Mouse (Mus musculus): ENCODE results near the gene Ddx41. TPM values are rescaled to one million over a fixed set of nuclear protein-coding genes. Genes with fewer than 3 reads are reported as not detected.

Gene Ddx41
- polyA plus RNA-seq, 1 experiment from 2014 or later: 89.1 TPM

DNA sequence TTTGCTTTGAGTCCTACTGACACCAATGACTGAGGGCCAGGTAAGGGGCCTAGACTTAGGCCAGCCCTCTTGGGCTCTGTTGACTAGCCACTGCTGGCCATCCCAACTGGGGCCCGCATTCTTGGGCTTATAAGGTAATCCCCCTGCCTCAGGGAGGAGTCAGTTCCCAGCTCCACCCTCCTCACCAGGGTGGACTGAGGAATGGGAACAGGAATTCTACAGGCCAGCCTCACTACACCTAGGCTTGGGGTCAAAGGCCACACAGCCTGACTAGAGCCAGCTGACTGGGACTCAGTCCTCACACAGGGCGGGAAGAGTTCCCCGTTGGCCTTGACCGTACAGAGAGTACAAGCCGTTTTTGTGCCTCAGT, 25.0 kb downstream of the Ddx41 start:
- 31% methylated on average over 5 of the region's 5 CpGs for whole genome bisulfite sequencing
- Histone ChIP-seq H3K27me3 (ENCODE audit: insufficient read depth, low read length) (no peaks in the 10 kb centered on the region), H3K4me2 (replicated peaks; ENCODE audit: low read depth, low read length) (peak overlapping the region; percentile 84), H3K9me3 (ENCODE audit: low read length) (no peaks in the 10 kb centered on the region), H3K4me1 (ENCODE audit: insufficient read depth, low read length) (peaks cover 25% of the 10 kb centered on the region), H3K9ac (replicated peaks; ENCODE audit: low read length) (peak overlapping the region; percentile 94), H3K27ac (ENCODE audit: low read length) (peak overlapping the region; percentile 96), H3K4me3 (ENCODE audit: low read length) (peak overlapping the region; percentile 87), H3K36me3 (ENCODE audit: insufficient read depth, low read length) (peaks cover 26% of the 10 kb centered on the region)
- peak; percentile 5 for ATAC-seq (ENCODE audit: low FRiP score, low TSS enrichment)

GRCm38 (mm10) chr13:55510668-55511491, 25.6 kb downstream of the Ddx41 start:
- no peaks in the 10 kb centered on the region for H3K27me3 ChIP-seq (ENCODE audit: insufficient read depth, low read length)
- WGBS: 13% methylated on average over 6 of the region's 6 CpGs

DNA sequence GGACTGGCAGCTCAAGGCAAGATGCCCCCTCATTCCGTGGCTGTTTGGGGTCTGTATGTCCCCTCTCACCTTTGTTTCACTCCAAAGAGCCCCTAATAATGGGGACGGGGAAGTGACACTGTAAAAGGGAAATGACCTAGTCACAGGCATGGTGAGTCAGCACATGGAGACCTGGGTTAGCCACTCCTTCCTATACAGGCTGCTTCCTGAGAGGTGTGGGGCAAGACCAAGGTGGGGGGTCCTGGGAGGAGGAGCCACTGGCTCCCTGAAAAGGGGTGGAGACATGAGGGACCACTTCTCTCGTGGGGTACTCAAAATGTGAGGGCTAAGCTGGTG, 26.2 kb downstream of the Ddx41 start:
- Histone ChIP-seq H3K4me1 (ENCODE audit: insufficient read depth, low read length) (peaks cover 25% of the 10 kb centered on the region), H3K36me3 (ENCODE audit: insufficient read depth, low read length) (peaks cover 37% of the 10 kb centered on the region), H3K9ac (replicated peaks; ENCODE audit: low read length) (0 out of 2 replicates have a peak overlapping the region, but pooled peaks have one; percentile 10), H3K9me3 (ENCODE audit: low read length) (no peaks in the 10 kb centered on the region), H3K4me3 (ENCODE audit: low read length) (peak overlapping the region; percentile 87), H3K4me2 (replicated peaks; ENCODE audit: low read depth, low read length) (peak overlapping the region; percentile 84), H3K27me3 (ENCODE audit: insufficient read depth, low read length) (no peaks in the 10 kb centered on the region), H3K27ac (ENCODE audit: low read length) (peak overlapping the region; percentile 96; the same call in 1 of the 2 replicates)
- ATAC-seq (ENCODE audit: low FRiP score, low TSS enrichment): peak; percentile 1; the same call in 1 of the 2 replicates
- 37% methylated on average over 3 of the region's 3 CpGs for WGBS

More at GRCm38 (mm10) chr13:55510668-55511491, 25.6 kb downstream of the Ddx41 start:
- Histone ChIP-seq H3K4me1 (ENCODE audit: insufficient read depth, low read length) (peaks cover 25% of the 10 kb centered on the region), H3K9me3 (ENCODE audit: low read length) (no peaks in the 10 kb centered on the region), H3K36me3 (ENCODE audit: insufficient read depth, low read length) (peaks cover 31% of the 10 kb centered on the region), H3K4me3 (ENCODE audit: low read length) (peak overlapping the region; percentile 87), H3K27ac (ENCODE audit: low read length) (peak overlapping the region; percentile 96), H3K4me2 (replicated peaks; ENCODE audit: low read depth, low read length) (peak overlapping the region; percentile 84), H3K9ac (replicated peaks; ENCODE audit: low read length) (peak overlapping the region; percentile 94)
- peak; percentile 69 for ATAC-seq (ENCODE audit: low FRiP score, low TSS enrichment)

GRCm38 (mm10) chr13:55508531-55508930, 27.9 kb downstream of the Ddx41 start:
- H3K9me3 ChIP-seq (ENCODE audit: low read length): no peaks in the 10 kb centered on the region
- H3K27me3 ChIP-seq (ENCODE audit: insufficient read depth, low read length): no peaks in the 10 kb centered on the region
- peaks cover 25% of the 10 kb centered on the region for H3K4me1 ChIP-seq (ENCODE audit: insufficient read depth, low read length)
- ATAC-seq (ENCODE audit: low FRiP score, low TSS enrichment): no peak
- no peak overlapping the region for H3K9ac ChIP-seq (replicated peaks; ENCODE audit: low read length)
- no peak overlapping the region for H3K4me3 ChIP-seq (ENCODE audit: low read length)
- H3K36me3 ChIP-seq (ENCODE audit: insufficient read depth, low read length): peaks cover 50% of the 10 kb centered on the region
- no peak overlapping the region for H3K4me2 ChIP-seq (replicated peaks; ENCODE audit: low read depth, low read length)
- WGBS: 95% methylated on average over 10 of the region's 10 CpGs
- H3K27ac ChIP-seq (ENCODE audit: low read length): no peak overlapping the region

- no peak overlapping the region for H3K4me2 ChIP-seq (replicated peaks; ENCODE audit: low read depth, low read length)
- no peak for ATAC-seq (ENCODE audit: low FRiP score, low TSS enrichment)
- no peak overlapping the region for H3K4me3 ChIP-seq (ENCODE audit: low read length)
- H3K4me1 ChIP-seq (ENCODE audit: insufficient read depth, low read length): peaks cover 25% of the 10 kb centered on the region
- no peak overlapping the region for H3K9ac ChIP-seq (replicated peaks; ENCODE audit: low read length)
- 60% methylated on average over 11 of the region's 11 CpGs for WGBS
- no peak overlapping the region for H3K27ac ChIP-seq (ENCODE audit: low read length)
- no peaks in the 10 kb centered on the region for H3K27me3 ChIP-seq (ENCODE audit: insufficient read depth, low read length)
- H3K9me3 ChIP-seq (ENCODE audit: low read length): no peaks in the 10 kb centered on the region
- peaks cover 57% of the 10 kb centered on the region for H3K36me3 ChIP-seq (ENCODE audit: insufficient read depth, low read length)
Observed at GRCm38 (mm10) chr13:55507877-55508276, 28.6 kb downstream of the Ddx41 start.

DNA sequence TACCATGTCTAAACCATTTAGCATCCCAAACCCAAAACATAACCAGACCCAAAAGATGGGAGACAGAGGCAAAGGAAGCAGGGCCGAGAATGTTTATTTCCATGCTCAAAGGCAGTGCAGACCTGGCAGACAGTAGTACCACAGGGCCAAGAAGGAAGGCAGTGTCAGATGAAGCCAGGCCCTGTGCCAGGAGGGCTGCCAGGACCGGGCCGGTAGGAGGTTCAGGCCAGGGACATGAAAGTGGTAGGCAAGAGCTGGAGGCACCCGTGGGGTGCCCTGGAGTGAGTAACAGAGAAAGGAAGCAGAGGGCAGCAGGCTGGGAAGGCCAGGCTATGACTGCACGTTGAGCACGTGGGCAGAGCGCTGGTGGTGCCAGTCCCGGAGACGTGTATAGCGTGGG, 29.8 kb downstream of the Ddx41 start:
- no peak for ATAC-seq (ENCODE audit: low FRiP score, low TSS enrichment)
- Histone ChIP-seq H3K4me1 (ENCODE audit: insufficient read depth, low read length) (peaks cover 17% of the 10 kb centered on the region), H3K36me3 (ENCODE audit: insufficient read depth, low read length) (peaks cover 63% of the 10 kb centered on the region), H3K9ac (replicated peaks; ENCODE audit: low read length) (no peak overlapping the region), H3K9me3 (ENCODE audit: low read length) (no peaks in the 10 kb centered on the region), H3K27me3 (ENCODE audit: insufficient read depth, low read length) (no peaks in the 10 kb centered on the region), H3K4me3 (ENCODE audit: low read length) (no peak overlapping the region), H3K4me2 (replicated peaks; ENCODE audit: low read depth, low read length) (no peak overlapping the region), H3K27ac (ENCODE audit: low read length) (no peak overlapping the region)
- WGBS: 89% methylated on average over 10 of the region's 10 CpGs

- H3K9me3 ChIP-seq (ENCODE audit: low read length): no peaks in the 10 kb centered on the region
- H3K4me3 ChIP-seq (ENCODE audit: low read length): no peak overlapping the region
- H3K4me2 ChIP-seq (replicated peaks; ENCODE audit: low read depth, low read length): no peak overlapping the region
- peaks cover 67% of the 10 kb centered on the region for H3K36me3 ChIP-seq (ENCODE audit: insufficient read depth, low read length)
- no peak for ATAC-seq (ENCODE audit: low FRiP score, low TSS enrichment)
- WGBS: 93% methylated on average over 9 of the region's 9 CpGs
- peaks cover 8% of the 10 kb centered on the region for H3K4me1 ChIP-seq (ENCODE audit: insufficient read depth, low read length)
- no peak overlapping the region for H3K27ac ChIP-seq (ENCODE audit: low read length)
- no peak overlapping the region for H3K9ac ChIP-seq (replicated peaks; ENCODE audit: low read length)
- H3K27me3 ChIP-seq (ENCODE audit: insufficient read depth, low read length): no peaks in the 10 kb centered on the region
Observed at GRCm38 (mm10) chr13:55505810-55506209, 30.6 kb downstream of the Ddx41 start.

DNA sequence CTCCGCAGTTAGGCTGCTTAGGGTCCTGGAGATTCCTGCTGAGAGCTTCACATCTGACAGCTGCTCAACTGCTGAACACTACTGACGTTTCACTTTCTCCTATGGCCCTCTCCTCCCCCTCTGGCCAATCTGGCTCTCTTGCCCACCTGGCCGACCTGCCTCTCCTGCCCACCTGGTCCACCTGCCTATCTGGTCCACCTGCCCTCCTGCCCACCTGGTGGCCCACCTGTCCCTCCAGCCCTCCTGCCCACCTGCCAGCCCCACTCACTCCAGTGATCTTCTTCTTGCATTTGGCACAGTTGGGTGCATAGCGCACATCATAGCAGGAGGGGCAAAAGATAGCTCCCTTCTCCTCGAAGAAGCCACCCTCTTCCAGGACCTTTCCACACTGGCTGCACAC, 32.1 kb downstream of the Ddx41 start:
- Histone ChIP-seq H3K27me3 (ENCODE audit: insufficient read depth, low read length) (no peaks in the 10 kb centered on the region), H3K27ac (ENCODE audit: low read length) (no peak overlapping the region), H3K9me3 (ENCODE audit: low read length) (no peaks in the 10 kb centered on the region), H3K4me3 (ENCODE audit: low read length) (no peak overlapping the region), H3K9ac (replicated peaks; ENCODE audit: low read length) (no peak overlapping the region), H3K36me3 (ENCODE audit: insufficient read depth, low read length) (peaks cover 67% of the 10 kb centered on the region), H3K4me2 (replicated peaks; ENCODE audit: low read depth, low read length) (no peak overlapping the region), H3K4me1 (ENCODE audit: insufficient read depth, low read length) (no peaks in the 10 kb centered on the region)
- 85% methylated on average over 5 of the region's 5 CpGs for WGBS
- ATAC-seq (ENCODE audit: low FRiP score, low TSS enrichment): no peak

DNA sequence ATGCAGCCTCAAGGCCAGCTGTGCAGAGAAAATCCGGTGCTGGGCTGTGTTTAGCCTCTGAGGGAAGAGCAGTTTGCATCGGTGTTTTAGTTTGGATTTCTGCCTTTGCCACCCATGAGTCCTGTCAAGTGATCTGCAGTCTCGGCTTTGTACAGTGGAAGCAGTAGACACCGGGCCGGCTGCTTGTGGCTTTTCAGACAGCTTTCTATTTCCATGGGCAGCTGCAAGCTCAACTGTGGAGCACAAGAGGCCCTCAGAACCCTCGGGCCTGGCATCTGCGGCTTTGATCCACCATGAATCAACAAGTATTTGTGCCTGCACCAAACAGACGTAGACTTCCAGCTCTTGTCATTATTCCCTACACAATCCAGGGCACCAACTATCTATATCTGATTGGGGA, 34.1 kb downstream of the Ddx41 start:
- 88% methylated on average over 8 of the region's 8 CpGs for WGBS
- H3K4me2 ChIP-seq (replicated peaks; ENCODE audit: low read depth, low read length): no peak overlapping the region
- H3K9ac ChIP-seq (replicated peaks; ENCODE audit: low read length): no peak overlapping the region
- H3K27ac ChIP-seq (ENCODE audit: low read length): no peak overlapping the region
- no peak overlapping the region for H3K4me3 ChIP-seq (ENCODE audit: low read length)
- H3K36me3 ChIP-seq (ENCODE audit: insufficient read depth, low read length): peaks cover 65% of the 10 kb centered on the region
- no peaks in the 10 kb centered on the region for H3K4me1 ChIP-seq (ENCODE audit: insufficient read depth, low read length)
- no peaks in the 10 kb centered on the region for H3K27me3 ChIP-seq (ENCODE audit: insufficient read depth, low read length)
- no peak for ATAC-seq (ENCODE audit: low FRiP score, low TSS enrichment)
- H3K9me3 ChIP-seq (ENCODE audit: low read length): no peaks in the 10 kb centered on the region

GRCm38 (mm10) chr13:55500575-55500974, 35.9 kb downstream of the Ddx41 start:
- Histone ChIP-seq H3K27me3 (ENCODE audit: insufficient read depth, low read length) (no peaks in the 10 kb centered on the region), H3K9me3 (ENCODE audit: low read length) (no peaks in the 10 kb centered on the region), H3K27ac (ENCODE audit: low read length) (no peak overlapping the region), H3K4me1 (ENCODE audit: insufficient read depth, low read length) (no peaks in the 10 kb centered on the region), H3K36me3 (ENCODE audit: insufficient read depth, low read length) (peaks cover 47% of the 10 kb centered on the region), H3K9ac (replicated peaks; ENCODE audit: low read length) (no peak overlapping the region), H3K4me2 (replicated peaks; ENCODE audit: low read depth, low read length) (no peak overlapping the region), H3K4me3 (ENCODE audit: low read length) (no peak overlapping the region)
- WGBS: 82% methylated on average over 10 of the region's 10 CpGs
- no peak for ATAC-seq (ENCODE audit: low FRiP score, low TSS enrichment)
